Mouse (Mus musculus) ES-E14 (cell line): Measurements from ENCODE around the gene Cp.

Experiments used
- CHD2 ChIP-seq: IDR thresholded peaks from 2 replicates; pipeline ENCODE4 v1.6.1; 2014; ENCODE audit warnings: mild to moderate bottlenecking, low read depth, low read length, inconsistent platforms
- HCFC1 ChIP-seq: IDR thresholded peaks from 2 replicates; pipeline ENCODE4 v1.6.1; 2012; ENCODE audit warnings: low read length, inconsistent platforms, borderline replicate concordance; ENCODE audit not compliant: insufficient read depth
- ZC3H11A ChIP-seq: IDR thresholded peaks from 2 replicates; pipeline ENCODE4 v1.6.1; 2012; ENCODE audit warnings: low read depth, mild to moderate bottlenecking, inconsistent platforms, low read length, borderline replicate concordance
- ZNF384 ChIP-seq: IDR thresholded peaks from 2 replicates; pipeline ENCODE4 v1.6.1; 2012; ENCODE audit warnings: low read depth, low read length, inconsistent platforms

DNA sequence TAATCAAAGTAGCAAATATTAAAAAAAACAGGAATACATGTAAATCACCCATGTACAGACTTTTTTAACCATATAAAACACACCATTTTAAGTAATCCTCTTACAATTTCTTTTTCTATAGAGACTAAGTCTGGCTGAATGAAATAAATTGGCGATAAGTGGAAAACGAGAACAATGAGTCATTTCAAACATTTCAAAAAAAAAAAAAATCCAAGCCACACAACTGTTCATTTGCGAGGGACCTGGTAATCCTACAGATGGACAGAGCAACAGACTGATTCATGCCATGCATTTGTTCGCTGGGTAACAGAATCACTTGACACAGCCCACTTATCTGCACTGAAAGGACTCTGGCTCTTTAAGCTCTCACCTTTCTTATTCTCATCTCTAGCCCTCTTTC lies 35.5 kb downstream of the Cp start:
- TF ChIP-seq ZNF384, result no peak
- TF ChIP-seq CHD2, result no peak
- no peak for TF ChIP-seq HCFC1
- no peak for TF ChIP-seq ZC3H11A
